ENCODE assay signal across 8 mouse cellular contexts in the genomic region with DNA sequence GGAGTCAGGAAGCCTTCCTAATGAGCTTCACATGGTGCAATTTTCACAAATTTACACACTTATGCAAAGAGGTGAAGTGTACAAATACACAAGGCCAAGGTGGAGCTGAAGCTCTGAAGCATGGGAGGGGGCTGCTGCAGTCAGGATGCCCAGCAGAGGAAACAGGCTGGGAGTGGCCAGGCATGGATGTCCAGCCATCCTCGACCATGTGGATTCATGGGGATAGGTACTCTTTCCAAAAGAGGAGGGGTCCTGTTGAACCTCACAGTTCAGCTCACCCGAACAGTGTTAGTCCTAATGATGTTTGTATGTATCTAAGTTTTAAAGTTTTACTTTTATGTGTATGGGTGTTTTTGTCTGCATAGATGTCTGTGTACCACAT.
A peak's percentile ranks its signal among the peaks of the same experiment; 100 is the strongest.
DNase-seq lines count a peak whose midpoint lies in the region; ATAC-seq and TF ChIP-seq lines count a peak whose summit lies in the region.

No protein-coding gene starts in this region.

- 76% methylated on average over 2 of the region's 2 CpGs for WGBS in forebrain, embryonic 16.5 days
- 43% methylated on average over 2 of the region's 2 CpGs for WGBS in liver, embryonic 15.5 days (ENCODE audit: insufficient replicate concordance)

- no peak for ATAC-seq in forebrain, embryonic 16.5 days
- no peak for ATAC-seq in liver, embryonic 15.5 days (ENCODE audit: insufficient read depth)
- ATAC-seq in CD4-positive, CD25-positive, alpha-beta regulatory T cell, adult 4 months, result no peak

- H3K4me1 ChIP-seq in forebrain, embryonic 16.5 days (replicated peaks; ENCODE audit: control insufficient read depth, insufficient read depth, low read length), result peaks cover 20% of the 10 kb centered on the region
- H3K4me1 ChIP-seq in liver, embryonic 15.5 days (replicated peaks), result peaks cover 8% of the 10 kb centered on the region; the same call in 1 of the 2 replicates

- H3K27ac ChIP-seq in gastrocnemius, adult 2 months, result peak overlapping the region; percentile 75
- H3K27ac ChIP-seq in left cerebral cortex, adult 2 months, result peak overlapping the region; percentile 75
- peak overlapping the region; percentile 17; the same call in 1 of the 2 replicates for H3K27ac ChIP-seq in forebrain, embryonic 16.5 days (ENCODE audit: low read length)
- 0 out of 2 replicates have a peak overlapping the region, but pooled peaks have one; percentile 29 for H3K27ac ChIP-seq in liver, embryonic 15.5 days (replicated peaks)

- no peak for DNase-seq in gastrocnemius, adult 2 months
- DNase-seq in gastrocnemius, postnatal 10 days, result no peak
- DNase-seq in left cerebral cortex, adult 2 months (ENCODE audit: extremely low spot score in 1 of 2, low spot score in 2 of 2), result no peak
- no peak for DNase-seq in left cerebral cortex, adult 18-20 months (ENCODE audit: low spot score in 2 of 2)
- no peak for DNase-seq in gastrocnemius, adult 18-20 months (ENCODE audit: low spot score)

- H3K9ac ChIP-seq in forebrain, embryonic 16.5 days (replicated peaks; ENCODE audit: low read depth, low read length), result no peak overlapping the region
- H3K9ac ChIP-seq in liver, embryonic 15.5 days, result no peak overlapping the region

- intact Hi-C loops in gastrocnemius, adult 2 months (cut with DNase I), result no loop called here
- intact Hi-C loops in left cerebral cortex, adult 2 months (cut with DNase I), result no loop called here

- H3K27me3 ChIP-seq in forebrain, embryonic 16.5 days (replicated peaks; ENCODE audit: control insufficient read depth, insufficient read depth, low read length), result no peaks in the 10 kb centered on the region
- 0 out of 2 replicates have a peak, but pooled peaks cover 2% of the 10 kb centered on the region for H3K27me3 ChIP-seq in liver, embryonic 15.5 days

- H3K4me2 ChIP-seq in forebrain, embryonic 16.5 days (ENCODE audit: low read length), result no peak overlapping the region
- no peak overlapping the region for H3K4me2 ChIP-seq in liver, embryonic 15.5 days

- TF ChIP-seq CTCF in gastrocnemius, adult 2 months (IDR thresholded peaks at IDR 0.05), result no peak
- no peak for TF ChIP-seq CTCF in left cerebral cortex, adult 2 months (IDR thresholded peaks at IDR 0.05)

- H3K9me3 ChIP-seq in forebrain, embryonic 16.5 days (ENCODE audit: control insufficient read depth, low read length), result no peaks in the 10 kb centered on the region; the same call in 1 of the 2 replicates
- no peaks in the 10 kb centered on the region for H3K9me3 ChIP-seq in liver, embryonic 15.5 days (replicated peaks)

- H3K36me3 ChIP-seq in forebrain, embryonic 16.5 days (ENCODE audit: control insufficient read depth, insufficient read depth), result no peaks in the 10 kb centered on the region
- no peaks in the 10 kb centered on the region for H3K36me3 ChIP-seq in liver, embryonic 15.5 days (replicated peaks)

- no peak overlapping the region for H3K4me3 ChIP-seq in gastrocnemius, adult 2 months
- H3K4me3 ChIP-seq in left cerebral cortex, adult 2 months, result no peak overlapping the region
- no peak overlapping the region for H3K4me3 ChIP-seq in forebrain, embryonic 16.5 days (replicated peaks; ENCODE audit: low read length)
- no peak overlapping the region for H3K4me3 ChIP-seq in liver, embryonic 15.5 days (replicated peaks)

Comparison
In these comparisons a context has a peak if more than half of its experiments do, and no peak if none do; other contexts are left out.
1. H3K27ac ChIP-seq: peak in every context shown above with its lines; median percentile 75 in gastrocnemius, adult 2 months; 75 in left cerebral cortex, adult 2 months; 29 in liver, embryonic 15.5 days; 17 in forebrain, embryonic 16.5 days.